Mouse (Mus musculus) embryonic fibroblast, embryonic 13.5 days (primary cell): ENCODE results near the gene Asb4. TPM values are rescaled to one million over a fixed set of nuclear protein-coding genes. Genes with fewer than 3 reads are reported as not detected.
"Not testable (repeated sequence)": the region's sequence is repeated elsewhere in the genome, so short reads cannot be mapped to it uniquely, and the experiment has no call there.

ENCODE experiments used
- H3K27ac ChIP-seq: 2 replicates; pipeline ENCODE4 v1.5.1; 2012; ENCODE audit warnings: low read length, control low read depth, inconsistent platforms; ENCODE audit not compliant: insufficient read depth
- H3K4me1 ChIP-seq: 2 replicates; pipeline ENCODE4 v1.6.1; 2011; ENCODE audit warnings: low read length; ENCODE audit not compliant: control insufficient read depth, insufficient read depth
- H3K4me3 ChIP-seq: 2 replicates; pipeline ENCODE4 v1.5.1; 2011; ENCODE audit warnings: mild to moderate bottlenecking, control low read depth, low read length; ENCODE audit not compliant: insufficient read depth
- CTCF ChIP-seq: IDR thresholded peaks from 2 replicates; pipeline ENCODE4 v1.5.1; 2011; ENCODE audit warnings: mild to moderate bottlenecking, control low read depth, low read length, moderate library complexity, borderline replicate concordance; ENCODE audit not compliant: insufficient read depth
- POLR2A ChIP-seq: IDR thresholded peaks from 2 replicates; pipeline ENCODE4 v1.6.1; 2011; ENCODE audit warnings: low read depth, mild to moderate bottlenecking, control low read depth, low read length, moderate library complexity
- polyA plus RNA-seq: library from polyadenylated mRNA; stranded (reverse); fragments of >200 nt; gene quantifications from 2 replicates; pipeline ENCODE4 v1.2.4, GENCODE M21; 2011; ENCODE audit warnings: low read depth; ENCODE audit not compliant: missing spikeins, insufficient read length

Gene Asb4
- 3.8 and 4.4 TPM in 2 replicates for polyA plus RNA-seq

DNA sequence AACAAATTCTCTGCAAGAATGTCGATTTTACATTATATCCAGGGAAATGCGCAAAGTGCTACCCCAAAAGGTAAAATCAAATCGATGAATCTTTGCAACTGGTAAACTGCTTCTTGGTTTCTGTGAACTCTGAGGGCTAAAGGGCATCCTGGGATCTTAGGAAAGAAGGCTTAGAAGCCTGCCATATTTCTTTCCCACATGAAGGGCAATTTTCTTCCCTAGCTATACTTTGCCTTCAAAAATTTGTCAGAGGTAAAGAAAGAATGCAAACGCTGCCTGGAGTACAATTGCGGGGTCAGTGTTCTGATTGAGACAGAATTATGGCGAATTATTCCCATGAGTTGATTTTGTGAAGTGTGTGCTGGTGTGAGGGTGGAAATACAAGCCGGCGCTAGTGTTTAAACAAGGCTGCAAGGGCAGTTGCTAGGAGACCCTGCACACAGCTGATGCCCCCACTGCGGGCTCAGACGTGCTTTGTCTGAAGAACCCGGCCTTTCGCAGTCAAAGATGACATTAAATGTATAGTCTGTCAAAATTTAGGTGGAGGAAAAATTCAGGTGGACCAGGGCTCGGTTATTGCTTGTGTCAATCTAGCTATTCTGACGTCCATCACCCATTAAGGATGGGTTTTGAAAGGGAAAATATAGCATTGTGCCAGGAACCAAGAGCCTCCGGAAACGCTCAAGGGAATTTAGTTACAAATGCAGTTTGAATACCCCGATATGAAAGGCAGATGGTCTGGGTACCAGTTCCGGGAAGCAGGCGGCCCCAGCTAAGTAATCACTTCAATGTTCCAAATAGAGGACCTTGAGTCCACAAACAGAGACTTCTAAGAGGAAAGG, at the start of gene Asb4:
TSS of gene Asb4 (plus strand) at position 51 of the 842 bp plus-strand sequence.
- TF ChIP-seq POLR2A (no peak), CTCF (no peak)
- Histone ChIP-seq H3K4me3 (peak within 1 kb of the TSS; percentile 56), H3K4me1 (peaks cover 6% of the 10 kb centered on the region; the same call in 1 of the 2 replicates), H3K27ac (no peak within 1 kb of the TSS)

DNA sequence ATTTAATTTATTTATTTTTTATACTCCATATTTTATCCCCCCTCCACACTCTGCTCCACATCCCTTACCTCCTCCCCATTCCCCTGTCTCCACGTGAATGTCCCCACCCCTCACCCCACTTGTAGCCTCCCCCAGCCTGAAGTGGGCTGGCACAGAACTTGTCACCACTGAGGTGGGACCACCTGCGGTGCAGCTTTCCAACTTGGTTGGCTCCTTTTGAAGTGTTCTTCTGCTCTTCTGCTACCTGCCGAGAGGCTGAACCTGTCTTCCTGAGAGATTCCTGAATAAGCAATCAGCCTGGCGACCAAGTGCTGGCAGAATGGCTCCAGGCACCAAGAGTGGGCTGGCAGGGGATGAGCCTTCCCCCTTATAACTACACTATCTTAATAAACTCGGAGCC, 49.2 kb upstream of the Asb4 start:
- TF ChIP-seq POLR2A (no peak), CTCF (no peak)
- no peak overlapping the region for H3K4me3 ChIP-seq
- H3K4me1 ChIP-seq = no peaks in the 10 kb centered on the region
- no peak overlapping the region for H3K27ac ChIP-seq

DNA sequence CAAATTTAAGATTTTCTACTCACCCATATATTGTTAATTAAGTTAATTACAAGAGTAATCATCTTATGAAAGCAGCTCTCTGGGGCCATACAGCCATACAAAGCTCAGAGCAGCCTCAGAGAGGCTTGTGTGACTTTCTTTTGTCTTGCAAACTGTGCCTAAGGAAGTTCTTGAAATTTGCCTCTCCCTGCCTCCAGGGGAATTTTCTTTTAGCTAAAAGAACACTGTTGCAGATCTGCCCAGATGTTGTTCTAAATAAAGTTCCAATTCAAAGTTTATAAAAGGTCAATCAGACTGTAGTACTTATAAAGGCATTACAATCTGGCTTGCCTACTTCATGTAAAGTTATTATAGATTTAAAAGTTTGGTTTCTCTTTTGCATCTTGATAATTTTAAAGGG, 47.2 kb upstream of the Asb4 start:
- H3K4me1 ChIP-seq, H3K27ac ChIP-seq, H3K4me3 ChIP-seq: not testable (repeated sequence)

DNA sequence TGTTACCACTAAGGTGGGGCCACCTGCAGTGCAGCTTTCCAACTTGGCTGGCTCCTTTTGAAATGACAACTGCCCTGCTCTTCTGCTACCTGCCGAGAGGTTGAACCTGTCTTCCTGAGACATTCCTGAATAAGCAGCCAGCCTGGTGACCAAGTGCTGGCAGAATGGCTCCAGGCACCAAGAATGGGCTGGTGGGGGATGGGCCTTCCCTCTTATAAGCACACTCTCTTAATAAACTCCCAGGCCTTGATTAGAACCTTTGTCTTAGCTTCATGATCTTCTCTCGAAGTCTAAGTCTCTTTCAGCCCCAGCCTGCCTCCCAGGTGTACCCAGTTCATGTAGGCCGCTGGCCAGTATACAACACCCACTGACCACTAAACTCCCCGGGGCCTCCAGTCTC, 44.4 kb upstream of the Asb4 start:
- not testable (repeated sequence) for H3K4me1 ChIP-seq, H3K27ac ChIP-seq, H3K4me3 ChIP-seq

DNA sequence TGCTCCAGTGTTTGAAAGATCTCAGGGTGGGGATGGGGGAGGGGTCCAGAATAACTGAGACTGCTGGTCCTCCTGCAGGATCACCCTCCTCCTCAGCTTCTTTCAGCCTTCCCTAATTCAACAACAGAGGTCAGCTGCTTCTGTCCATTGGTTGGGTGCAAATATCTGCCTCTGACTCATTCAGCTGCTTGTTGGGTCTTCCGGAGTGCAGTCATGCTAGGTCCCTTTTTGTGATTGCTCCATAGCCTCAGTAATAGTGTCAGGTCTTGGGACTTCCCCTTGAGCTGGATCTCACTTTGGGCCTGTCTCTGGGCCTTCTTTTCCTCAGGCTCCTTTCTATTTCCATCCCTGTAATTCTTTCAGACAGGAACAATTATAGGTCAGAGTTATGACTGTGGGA, 43.9 kb upstream of the Asb4 start:
- H3K4me1 ChIP-seq, H3K27ac ChIP-seq, H3K4me3 ChIP-seq: not testable (repeated sequence)

DNA sequence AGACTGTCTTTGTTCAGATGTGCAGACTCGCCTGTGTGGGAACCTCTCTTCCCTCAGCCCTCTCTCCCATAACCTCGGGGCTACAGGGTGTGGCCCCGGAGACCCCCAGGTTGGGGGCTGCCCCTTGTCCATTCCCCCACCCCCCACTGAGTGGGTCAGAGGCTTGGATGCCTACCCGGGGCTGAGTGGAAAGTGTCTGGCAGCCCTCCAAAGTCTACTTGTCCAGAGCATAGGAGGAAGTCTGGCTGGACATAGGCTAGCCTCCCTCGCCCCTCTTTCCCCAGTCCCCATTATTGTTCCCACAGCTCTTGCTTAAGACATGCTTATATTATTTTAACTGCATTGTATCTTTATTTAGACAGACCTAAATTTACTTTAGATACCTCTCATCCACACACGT, 38.9 kb upstream of the Asb4 start:
- TF ChIP-seq CTCF (no peak), POLR2A (no peak)
- no peaks in the 10 kb centered on the region for H3K4me1 ChIP-seq
- H3K4me3 ChIP-seq = no peak overlapping the region
- no peak overlapping the region for H3K27ac ChIP-seq

DNA sequence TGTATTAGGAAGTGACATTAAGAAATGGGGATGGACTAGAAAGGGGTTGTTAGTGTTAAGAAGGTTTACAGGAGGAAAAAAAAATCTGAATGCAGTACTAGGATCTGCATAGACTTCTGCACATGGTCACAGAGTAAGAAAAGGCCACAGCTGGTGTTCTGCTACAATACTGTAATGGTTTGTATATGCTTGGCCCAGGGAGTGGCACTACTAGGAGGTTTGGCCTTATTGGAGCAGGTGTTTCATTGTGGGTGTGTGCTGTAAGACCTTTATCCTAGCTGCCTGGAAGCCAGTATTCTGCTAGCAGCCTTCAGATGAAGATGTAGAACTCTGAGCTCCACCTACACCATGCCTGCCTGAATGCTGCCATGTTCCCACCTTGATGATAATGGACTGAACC, 25.3 kb upstream of the Asb4 start:
- no peak for TF ChIP-seq CTCF
- TF ChIP-seq POLR2A = no peak
- Histone ChIP-seq H3K4me3 (no peak overlapping the region), H3K27ac (no peak overlapping the region), H3K4me1 (no peaks in the 10 kb centered on the region)

DNA sequence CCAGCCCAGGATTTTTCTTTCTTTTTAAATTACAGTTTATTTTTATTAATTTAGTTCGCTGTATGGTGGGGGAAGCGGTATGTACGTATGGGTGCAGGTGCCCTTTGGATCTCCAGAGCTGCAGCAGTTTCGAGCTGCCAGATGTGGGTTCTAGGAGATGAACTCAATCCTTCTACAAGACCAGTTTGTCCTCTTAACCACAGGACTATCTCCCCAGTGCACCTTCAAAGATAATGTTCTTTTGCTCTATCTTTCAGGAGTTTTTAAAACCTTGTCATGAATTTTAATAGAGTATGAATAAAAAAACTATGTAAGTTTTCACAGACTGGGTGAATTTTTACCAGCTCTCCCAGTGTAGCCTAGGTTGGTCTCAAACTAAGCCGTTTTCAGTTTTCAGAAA, 22.8 kb upstream of the Asb4 start:
- TF ChIP-seq CTCF = no peak
- TF ChIP-seq POLR2A = no peak
- H3K27ac ChIP-seq = no peak overlapping the region
- H3K4me1 ChIP-seq = no peaks in the 10 kb centered on the region
- H3K4me3 ChIP-seq = no peak overlapping the region

DNA sequence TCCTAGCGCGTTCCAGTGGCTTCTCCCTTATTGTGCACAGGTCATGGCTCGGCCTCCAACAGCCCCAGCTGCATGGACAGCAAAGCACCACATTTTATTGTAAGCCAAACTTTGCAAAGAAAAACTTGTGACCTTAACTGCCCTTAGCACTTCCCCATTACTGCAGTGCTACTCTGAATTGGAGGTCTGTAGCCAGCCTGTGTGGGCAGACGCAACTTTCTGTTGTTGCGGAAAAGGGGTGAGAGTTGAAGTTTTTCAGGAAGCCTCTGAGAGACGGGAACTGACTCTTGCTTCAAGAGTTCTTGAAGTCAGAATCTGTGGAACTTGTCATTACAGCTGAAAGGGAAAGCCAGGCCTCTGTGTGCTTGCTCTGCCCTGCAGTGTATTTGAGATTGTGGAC, 21.2 kb upstream of the Asb4 start:
- Histone ChIP-seq H3K4me1 (no peaks in the 10 kb centered on the region), H3K4me3 (no peak overlapping the region), H3K27ac (no peak overlapping the region)
- no peak for TF ChIP-seq POLR2A
- no peak for TF ChIP-seq CTCF

DNA sequence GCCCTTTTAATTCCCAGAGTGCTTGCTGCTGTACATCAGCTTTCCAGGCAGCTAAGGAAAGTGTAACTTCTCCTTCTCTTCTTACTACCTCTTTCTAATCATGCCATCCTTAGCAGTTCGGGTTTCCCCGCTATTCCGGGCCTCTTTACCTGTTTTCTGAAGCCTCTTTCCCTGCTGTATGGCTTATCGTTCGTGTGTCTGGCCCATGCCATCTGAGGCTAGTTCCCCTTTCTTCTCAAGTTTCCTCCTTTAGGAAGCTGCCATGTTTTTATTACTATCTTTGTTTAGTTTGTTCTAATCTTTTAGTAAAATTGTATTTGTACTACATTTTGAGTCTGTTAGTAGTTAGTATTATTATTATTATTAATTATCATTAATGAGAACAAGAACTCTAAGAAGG, 17.3 kb upstream of the Asb4 start:
- TF ChIP-seq CTCF = no peak
- no peak for TF ChIP-seq POLR2A
- no peak overlapping the region for H3K27ac ChIP-seq
- no peak overlapping the region for H3K4me3 ChIP-seq
- no peaks in the 10 kb centered on the region for H3K4me1 ChIP-seq

DNA sequence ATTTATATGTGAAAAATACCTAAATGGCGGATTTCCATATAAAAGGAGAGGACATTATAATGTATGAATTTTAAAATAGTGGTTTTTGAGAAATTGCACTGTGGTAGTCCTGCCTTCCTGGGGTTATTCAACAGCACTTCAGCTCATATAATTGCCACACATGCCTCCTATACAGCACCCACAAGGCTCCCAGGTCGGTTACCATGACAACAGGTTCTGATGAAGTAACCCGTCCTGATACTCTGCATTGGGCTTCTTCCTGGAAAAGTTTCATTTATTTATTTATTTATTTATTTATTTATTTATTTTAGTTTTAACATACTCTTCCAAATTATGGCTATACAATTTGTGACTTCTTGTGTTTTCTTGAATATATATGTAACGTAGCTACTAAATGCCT, 6.3 kb upstream of the Asb4 start:
- TF ChIP-seq CTCF (no peak), POLR2A (no peak)
- H3K4me1 ChIP-seq = 0 out of 2 replicates have a peak, but pooled peaks cover 6% of the 10 kb centered on the region
- H3K27ac ChIP-seq = no peak overlapping the region
- no peak overlapping the region for H3K4me3 ChIP-seq
